Mouse (Mus musculus) skeletal muscle tissue, postnatal 0 days (tissue): ENCODE measurements around the gene Setd5. TPM values are rescaled to one million over a fixed set of nuclear protein-coding genes. Genes with fewer than 3 reads are reported as not detected.

ENCODE experiments used
- polyA plus RNA-seq: library from polyadenylated mRNA; unstranded; fragments of >200 nt; fragmentation: Nextera tagmentation; extraction: Ambion mirVana; gene quantifications from 2 replicates; pipeline ENCODE4 v1.2.1, GENCODE M21; 2015

Setd5 gene
- 32.4 and 33.3 TPM in 2 replicates for polyA plus RNA-seq

DNA sequence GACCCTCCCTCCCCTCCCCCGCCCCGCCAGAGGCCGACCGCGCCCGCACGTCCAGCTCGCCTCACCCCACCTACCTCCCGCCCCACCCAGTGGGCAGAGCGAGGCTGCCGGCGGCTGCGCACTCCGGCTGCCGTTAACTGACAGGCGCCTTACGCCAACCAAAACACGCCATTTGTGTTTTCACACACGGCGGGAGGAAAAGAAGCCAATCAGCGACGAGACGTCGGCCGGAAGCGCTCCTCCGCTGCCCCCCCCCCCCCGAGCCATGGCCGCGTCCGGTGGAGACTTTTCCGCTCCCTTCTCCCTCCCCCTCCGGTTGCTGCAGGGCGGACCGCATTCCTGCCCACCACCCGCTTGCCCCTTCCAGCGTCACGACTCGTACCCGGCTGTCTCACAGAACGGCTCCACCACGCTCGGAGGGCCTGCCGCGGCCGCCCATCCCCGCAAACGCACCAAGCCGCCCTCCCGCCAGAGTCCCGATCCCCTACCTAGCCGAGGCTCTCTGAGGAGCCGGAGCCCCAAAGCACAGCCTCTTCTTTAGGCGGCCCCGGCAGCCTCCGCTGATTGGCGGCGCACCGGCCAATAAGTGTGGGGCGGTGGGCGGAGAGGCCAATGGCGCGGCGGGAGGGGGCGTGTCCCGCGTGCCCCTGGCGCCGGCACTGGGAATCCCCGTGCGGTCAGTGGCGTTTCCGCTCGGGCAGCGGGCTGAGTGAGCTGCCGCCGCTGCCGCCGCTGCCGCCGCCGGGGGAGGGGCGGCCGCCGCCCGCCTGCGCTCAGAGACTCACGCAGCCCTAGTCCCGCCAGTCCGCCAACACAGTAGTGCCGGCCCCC lies at the start of gene Setd5:
Gene Setd5 (plus strand): TSS at position 680 of the 831 bp plus-strand sequence.

DNA sequence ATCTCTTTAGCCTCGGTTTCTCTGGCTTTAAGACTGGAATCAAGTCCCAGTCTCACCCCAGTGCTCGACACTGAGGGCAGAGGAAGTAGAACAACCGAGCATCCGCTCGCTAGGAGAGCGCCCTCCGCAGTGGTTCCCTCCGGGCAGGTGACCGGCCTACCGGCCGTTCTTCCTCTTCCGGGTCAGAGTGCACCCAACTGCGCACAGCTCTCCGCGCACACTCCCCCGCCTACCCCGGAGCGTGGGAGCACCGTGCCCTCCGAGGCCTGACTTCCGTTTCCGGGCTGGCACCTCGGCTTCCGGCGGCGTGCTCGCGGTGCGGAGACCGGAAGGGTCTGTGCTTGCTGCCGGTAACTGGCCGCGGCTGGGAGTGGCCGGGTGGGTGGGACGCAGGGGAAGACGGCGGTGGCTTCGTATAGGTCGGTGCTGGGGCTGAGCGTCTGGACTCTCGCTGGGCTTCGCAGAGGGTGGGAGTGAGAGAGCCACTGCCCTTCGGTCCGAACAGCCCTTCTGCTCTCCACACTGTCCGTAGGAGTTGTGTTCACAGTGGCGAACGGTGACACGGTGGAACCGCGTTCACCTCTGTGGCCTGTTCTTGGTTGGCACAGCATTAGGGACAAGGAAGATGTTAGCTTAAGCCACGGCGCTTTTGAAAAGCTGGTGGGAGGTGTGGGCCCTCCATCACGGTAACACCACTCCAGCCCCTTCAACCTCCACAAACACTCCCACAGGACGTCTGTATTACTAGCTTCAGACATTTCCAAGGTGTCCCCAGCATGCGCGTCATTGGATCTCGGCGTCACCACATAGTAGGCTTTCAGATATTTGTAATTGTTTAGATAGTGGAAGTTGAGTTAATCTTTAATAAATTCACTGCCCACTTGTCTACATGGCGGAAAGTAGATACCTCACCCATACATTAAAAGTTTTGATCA lies 30.9 kb upstream of the Setd5 start, which contains the start of gene Thumpd3:
Gene Thumpd3 (plus strand): TSS at position 185 of the 935 bp plus-strand sequence.

DNA sequence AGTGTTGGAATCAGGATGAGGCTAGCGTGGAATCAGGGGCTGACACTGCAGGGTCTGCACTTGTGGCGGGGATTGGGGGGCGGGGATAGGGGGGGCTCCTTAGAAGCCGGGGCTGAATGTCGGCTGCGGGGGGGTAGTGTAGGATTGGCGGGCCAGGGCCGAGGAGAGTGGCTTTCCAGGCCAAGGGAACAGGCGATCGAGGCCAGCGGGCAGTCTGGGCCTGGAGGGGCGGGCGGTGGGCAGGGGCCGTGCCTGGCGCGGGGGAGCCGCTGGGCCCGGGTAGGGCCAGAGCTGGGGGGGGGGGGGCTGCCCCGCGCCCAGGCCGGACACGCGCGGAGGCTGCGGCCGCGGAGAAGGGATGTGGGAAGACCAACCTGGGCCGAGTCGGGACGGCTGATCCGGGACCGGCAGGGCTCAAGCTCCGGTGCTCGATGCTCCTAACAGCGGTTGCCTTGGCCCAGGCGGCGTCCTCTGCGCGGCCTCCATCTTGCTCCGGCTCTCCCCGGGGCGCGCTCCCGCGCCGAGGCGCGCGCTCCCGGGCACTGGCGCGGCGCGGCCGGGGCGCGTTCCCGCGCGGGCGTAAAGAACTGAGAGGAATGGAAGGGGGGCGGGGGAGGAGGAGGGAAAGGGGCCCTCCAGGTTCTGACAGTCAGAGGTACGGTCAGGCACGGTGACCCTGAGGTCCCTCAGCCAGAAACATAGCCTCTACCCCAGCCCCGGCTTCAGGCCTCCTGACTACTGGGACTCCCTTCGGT lies 117.9 kb downstream of the Setd5 start, which contains the start of gene Lhfpl4:
Gene Lhfpl4 (minus strand): TSS at position 544 of the 755 bp plus-strand sequence.

Other genes starting within 250 kb of the Setd5 start
- gene Srgap3, start 130.1 kb upstream of the Setd5 start, polyA plus RNA-seq = 1.3 and 1.5 TPM in 2 replicates
- 23.3 and 27.1 TPM in 2 replicates for gene Thumpd3, start 31.1 kb upstream of the Setd5 start, polyA plus RNA-seq
- gene Lhfpl4, start 118.0 kb downstream of the Setd5 start, polyA plus RNA-seq = 0.26 and 0.29 TPM in 2 replicates
- 17.4 and 17.6 TPM in 2 replicates for gene Mtmr14, start 160.5 kb downstream of the Setd5 start, polyA plus RNA-seq
- gene Cpne9, start 204.9 kb downstream of the Setd5 start, polyA plus RNA-seq = 0.09 and 0.10 TPM in 2 replicates
- 6.6 and 7.6 TPM in 2 replicates for gene Brpf1, start 229.8 kb downstream of the Setd5 start, polyA plus RNA-seq
- 6.9 and 7.9 TPM in 2 replicates for gene Ogg1, start 249.6 kb downstream of the Setd5 start, polyA plus RNA-seq